Mouse (Mus musculus): ENCODE results near the gene Grik4.
"Not testable (repeated sequence)": the region's sequence is repeated elsewhere in the genome, so short reads cannot be mapped to it uniquely, and the experiment has no call there.

The Grik4 gene

GRCm38 (mm10) chr9:42943781-42944535, at the start of gene Grik4:
Gene Grik4 (minus strand): TSS chr9:42944493.
- in situ Hi-C loops (cut with MboI, MseI): loop anchor here (5.0 to 25.0 kb wide), 6 partner anchors 157 to 949 kb away; no protein-coding TSS in a partner anchor

- in situ Hi-C loops (cut with MboI, MseI): no loop called here
These were observed 49.4 kb upstream of the Grik4 start for GRCm38 (mm10) chr9:42993659-42994058.

GRCm38 (mm10) chr9:42987988-42988387, 43.7 kb upstream of the Grik4 start:
- in situ Hi-C loops (cut with MboI, MseI): no loop called here

- in situ Hi-C loops (cut with MboI, MseI): no loop called here
These were observed 24.7 kb upstream of the Grik4 start for GRCm38 (mm10) chr9:42968894-42969521.

GRCm38 (mm10) chr9:42967731-42968130, 23.4 kb upstream of the Grik4 start:
- in situ Hi-C loops (cut with MboI, MseI): no loop called here

- in situ Hi-C loops (cut with MboI, MseI): not testable (repeated sequence)
These were observed 20.5 kb upstream of the Grik4 start for GRCm38 (mm10) chr9:42964809-42965208.

GRCm38 (mm10) chr9:42964366-42964765, 20.1 kb upstream of the Grik4 start:
- in situ Hi-C loops (cut with MboI, MseI): no loop called here

- in situ Hi-C loops (cut with MboI, MseI): no loop called here
These were observed 18.2 kb upstream of the Grik4 start for GRCm38 (mm10) chr9:42962506-42962905.

GRCm38 (mm10) chr9:42958401-42958800, 14.1 kb upstream of the Grik4 start:
- in situ Hi-C loops (cut with MboI, MseI): no loop called here

- in situ Hi-C loops (cut with MboI, MseI): loop anchor here (10.0 to 25.0 kb wide), 4 partner anchors 261 to 954 kb away; no protein-coding TSS in a partner anchor
These were observed 4.1 kb upstream of the Grik4 start for GRCm38 (mm10) chr9:42948381-42948780.

- in situ Hi-C loops (cut with MboI, MseI): loop anchor here (10.0 to 25.0 kb wide), 4 partner anchors 258 to 950 kb away; no protein-coding TSS in a partner anchor
These were observed 881 bp upstream of the Grik4 start for GRCm38 (mm10) chr9:42945174-42945573.

GRCm38 (mm10) chr9:42944536-42945006, 278 bp upstream of the Grik4 start:
- in situ Hi-C loops (cut with MboI, MseI): loop anchor here (5.0 to 25.0 kb wide), 6 partner anchors 157 to 950 kb away; no protein-coding TSS in a partner anchor

GRCm38 (mm10) chr9:42943057-42943529, 1.2 kb downstream of the Grik4 start:
- in situ Hi-C loops (cut with MboI, MseI): loop anchor here (5.0 to 25.0 kb wide), 6 partner anchors 156 to 948 kb away; no protein-coding TSS in a partner anchor

- in situ Hi-C loops (cut with MboI, MseI): loop anchor here (5.0 to 25.0 kb wide), 6 partner anchors 155 to 947 kb away; no protein-coding TSS in a partner anchor
These were observed 2.1 kb downstream of the Grik4 start for GRCm38 (mm10) chr9:42942148-42942547.

- in situ Hi-C loops (cut with MboI, MseI): loop anchor here in 1 of 2 experiments (25.0 kb wide), 2 partner anchors 245 to 570 kb away; no protein-coding TSS in a partner anchor
These were observed 12.1 kb downstream of the Grik4 start for GRCm38 (mm10) chr9:42932146-42932545.

GRCm38 (mm10) chr9:42927498-42927897, 16.8 kb downstream of the Grik4 start:
- in situ Hi-C loops (cut with MboI, MseI): loop anchor here in 1 of 2 experiments (25.0 kb wide), 2 partner anchors 240 to 565 kb away; no protein-coding TSS in a partner anchor

- in situ Hi-C loops (cut with MboI, MseI): loop anchor here in 1 of 2 experiments (25.0 kb wide), 2 partner anchors 239 to 564 kb away; no protein-coding TSS in a partner anchor
These were observed 17.7 kb downstream of the Grik4 start for GRCm38 (mm10) chr9:42926564-42926963.

- in situ Hi-C loops (cut with MboI, MseI): no loop called here
These were observed 22.5 kb downstream of the Grik4 start for GRCm38 (mm10) chr9:42921830-42922229.

GRCm38 (mm10) chr9:42920190-42920589, 24.1 kb downstream of the Grik4 start:
- in situ Hi-C loops (cut with MboI, MseI): no loop called here

- in situ Hi-C loops (cut with MboI, MseI): no loop called here
These were observed 26.4 kb downstream of the Grik4 start for GRCm38 (mm10) chr9:42917911-42918310.

- in situ Hi-C loops (cut with MboI, MseI): no loop called here
These were observed 31.1 kb downstream of the Grik4 start for GRCm38 (mm10) chr9:42913201-42913600.
